Mouse (Mus musculus) MEL (cell line): Measurements from ENCODE around the gene Iqcd. TPM values are rescaled to one million over a fixed set of nuclear protein-coding genes. Genes with fewer than 3 reads are reported as not detected.

ENCODE experiments used
- DNase-seq: peaks from one replicate; pipeline ENCODE4 v3.0.0; 2011; ENCODE audit warnings: low read depth, low spot score
- H3K27ac ChIP-seq: 2 replicates; pipeline ENCODE4 v1.5.1; 2012; ENCODE audit warnings: low read depth, mild to moderate bottlenecking, control low read depth, low read length, moderate library complexity; ENCODE audit not compliant: control insufficient read depth
- H3K27me3 ChIP-seq, 2 experiments: fragments of 150-350 bp in 1 of 2; sonication (generic) in 1 of 2; 2 replicates each; pipeline ENCODE4 v1.6.1; 2012; ENCODE audit warnings: low read length in 2 of 2, mild to moderate bottlenecking in 2 of 2, improper control_type of control experiment in 1 of 2, moderate library complexity in 1 of 2; ENCODE audit not compliant: insufficient read depth in 2 of 2, control insufficient read depth in 1 of 2
- H3K36me3 ChIP-seq, 2 experiments: 2 replicates each; pipeline ENCODE4 v1.6.1; 2012 to 2014; ENCODE audit warnings: low read length in 2 of 2, improper control_type of control experiment in 1 of 2, inconsistent platforms in 1 of 2, mild to moderate bottlenecking in 1 of 2; ENCODE audit not compliant: insufficient read depth in 2 of 2, control insufficient read depth in 1 of 2
- H3K4me1 ChIP-seq, 2 experiments: fragments of 150-350 bp in 1 of 2; sonication (generic) in 1 of 2; 2 replicates each; pipeline ENCODE4 v1.6.1; 2012; ENCODE audit warnings: low read length in 2 of 2, improper control_type of control experiment in 1 of 2, mild to moderate bottlenecking in 1 of 2; ENCODE audit not compliant: insufficient read depth in 2 of 2, control insufficient read depth in 1 of 2
- H3K4me3 ChIP-seq, 2 experiments: fragments of 150-350 bp in 1 of 2; sonication (generic) in 1 of 2; 2 replicates each; pipeline ENCODE4 v1.5.1; 2012; ENCODE audit warnings: low read depth in 2 of 2, low read length in 2 of 2, mild to moderate bottlenecking in 2 of 2, moderate library complexity in 2 of 2, control low read depth in 1 of 2, improper control_type of control experiment in 1 of 2; ENCODE audit not compliant: control insufficient read depth in 1 of 2, insufficient read depth in 1 of 2
- H3K79me2 ChIP-seq: 2 replicates; pipeline ENCODE4 v1.6.1; 2012; ENCODE audit warnings: mild to moderate bottlenecking, low read length, moderate library complexity; ENCODE audit not compliant: control insufficient read depth, poor library complexity, insufficient read depth
- H3K9ac ChIP-seq: 2 replicates; pipeline ENCODE4 v1.6.1; 2012; ENCODE audit warnings: low read depth, mild to moderate bottlenecking, control low read depth, low read length, moderate library complexity; ENCODE audit not compliant: control insufficient read depth, poor library complexity, severe bottlenecking
- H3K9me3 ChIP-seq: fragments of 150-350 bp; sonication (generic); replicated peaks from 2 replicates; pipeline ENCODE4 v1.6.1; 2012; ENCODE audit warnings: mild to moderate bottlenecking, low read length, improper control_type of control experiment, moderate library complexity; ENCODE audit not compliant: insufficient read depth
- BHLHE40 ChIP-seq: IDR thresholded peaks from 2 replicates; pipeline ENCODE4 v1.6.1; 2012; ENCODE audit warnings: low read depth, mild to moderate bottlenecking, inconsistent platforms, low read length, improper control_type of control experiment, borderline replicate concordance
- CHD1 ChIP-seq: IDR thresholded peaks from 2 replicates; pipeline ENCODE4 v1.6.1; 2012; ENCODE audit warnings: low read depth, mild to moderate bottlenecking, inconsistent platforms, low read length, improper control_type of control experiment
- CHD2 ChIP-seq: IDR thresholded peaks from 2 replicates; pipeline ENCODE4 v1.6.1; 2011; ENCODE audit warnings: low read length, improper control_type of control experiment
- EP300 ChIP-seq, 2 experiments: IDR thresholded peaks; 2 replicates each; pipeline ENCODE4 v1.6.1; 2011; ENCODE audit warnings: improper control_type of control experiment in 2 of 2, low read length in 2 of 2, low read depth in 1 of 2, mild to moderate bottlenecking in 1 of 2
- ETS1 ChIP-seq: IDR thresholded peaks from 2 replicates; pipeline ENCODE4 v1.6.1; 2012; ENCODE audit warnings: low read depth, mild to moderate bottlenecking, inconsistent platforms, low read length, improper control_type of control experiment, moderate library complexity
- GATA1 ChIP-seq: IDR thresholded peaks from 2 replicates; pipeline ENCODE4 v1.6.1; 2011; ENCODE audit warnings: low read depth, low read length, improper control_type of control experiment
- HCFC1 ChIP-seq: IDR thresholded peaks from 2 replicates; pipeline ENCODE4 v1.6.1; 2012; ENCODE audit warnings: low read depth, mild to moderate bottlenecking, inconsistent platforms, low read length, improper control_type of control experiment, moderate library complexity
- MAX ChIP-seq: IDR thresholded peaks from 2 replicates; pipeline ENCODE4 v1.6.1; 2011; ENCODE audit warnings: low read length, improper control_type of control experiment
- MAZ ChIP-seq: IDR thresholded peaks from 2 replicates; pipeline ENCODE4 v1.6.1; 2012; ENCODE audit warnings: low read depth, mild to moderate bottlenecking, inconsistent platforms, low read length, improper control_type of control experiment
- MEF2A ChIP-seq: IDR thresholded peaks from 2 replicates; pipeline ENCODE4 v1.6.1; 2014; ENCODE audit warnings: low read depth, mild to moderate bottlenecking, inconsistent platforms, low read length, improper control_type of control experiment; ENCODE audit not compliant: poor library complexity, insufficient replicate concordance, severe bottlenecking; ENCODE audit errors: extremely low read depth
- MXI1 ChIP-seq: IDR thresholded peaks from 2 replicates; pipeline ENCODE4 v1.6.1; 2011; ENCODE audit warnings: mild to moderate bottlenecking, low read depth, low read length, improper control_type of control experiment
- MYB ChIP-seq: IDR thresholded peaks from 2 replicates; pipeline ENCODE4 v1.6.1; 2011; ENCODE audit warnings: mild to moderate bottlenecking, low read depth, low read length, improper control_type of control experiment
- MYC ChIP-seq: IDR thresholded peaks from 2 replicates; pipeline ENCODE4 v1.6.1; 2011; ENCODE audit warnings: low read depth, mild to moderate bottlenecking, low read length, improper control_type of control experiment, moderate library complexity
- NELFE ChIP-seq: IDR thresholded peaks from 2 replicates; pipeline ENCODE4 v1.6.1; 2011; ENCODE audit warnings: low read depth, low read length, improper control_type of control experiment
- POLR2A ChIP-seq, 2 experiments: IDR thresholded peaks; 2 replicates each; pipeline ENCODE4 v1.6.1; 2011 to 2012; ENCODE audit warnings: low read length in 2 of 2, mild to moderate bottlenecking in 2 of 2, control low read depth in 1 of 2, improper control_type of control experiment in 1 of 2, low read depth in 1 of 2, moderate library complexity in 1 of 2; ENCODE audit not compliant: control insufficient read depth in 1 of 2, insufficient read depth in 1 of 2, poor library complexity in 1 of 2
- POLR2AphosphoS2 ChIP-seq: IDR thresholded peaks from 2 replicates; pipeline ENCODE4 v1.6.1; 2011; ENCODE audit warnings: low read length, improper control_type of control experiment
- RAD21 ChIP-seq: IDR thresholded peaks from 2 replicates; pipeline ENCODE4 v1.6.1; 2011; ENCODE audit warnings: mild to moderate bottlenecking, low read depth, low read length, improper control_type of control experiment
- RCOR1 ChIP-seq: IDR thresholded peaks from 2 replicates; pipeline ENCODE4 v1.6.1; 2012; ENCODE audit warnings: low read depth, mild to moderate bottlenecking, inconsistent platforms, low read length, improper control_type of control experiment
- SIN3A ChIP-seq: IDR thresholded peaks from 2 replicates; pipeline ENCODE4 v1.6.1; 2012; ENCODE audit warnings: low read length, improper control_type of control experiment, inconsistent platforms
- TAL1 ChIP-seq: IDR thresholded peaks from 2 replicates; pipeline ENCODE4 v1.6.1; 2012; ENCODE audit warnings: mild to moderate bottlenecking, inconsistent platforms, low read length, moderate library complexity, mixed read lengths
- TBP ChIP-seq: IDR thresholded peaks from 2 replicates; pipeline ENCODE4 v1.8.0; 2011; ENCODE audit warnings: low read depth, low read length, improper control_type of control experiment
- UBTF ChIP-seq: IDR thresholded peaks from 2 replicates; pipeline ENCODE4 v1.6.1; 2012; ENCODE audit warnings: low read depth, mild to moderate bottlenecking, inconsistent platforms, low read length, improper control_type of control experiment, moderate library complexity, borderline replicate concordance; ENCODE audit not compliant: insufficient read depth
- USF1 ChIP-seq: IDR thresholded peaks from 2 replicates; pipeline ENCODE4 v1.6.1; 2014; ENCODE audit warnings: low read depth, mild to moderate bottlenecking, inconsistent platforms, low read length, improper control_type of control experiment, moderate library complexity
- USF2 ChIP-seq, 2 experiments: IDR thresholded peaks; 2 replicates each; pipeline ENCODE4 v1.6.1; 2011 to 2012; ENCODE audit warnings: improper control_type of control experiment in 2 of 2, low read length in 2 of 2, borderline replicate concordance in 1 of 2, inconsistent platforms in 1 of 2, low read depth in 1 of 2, mild to moderate bottlenecking in 1 of 2; ENCODE audit not compliant: insufficient read depth in 1 of 2
- ZC3H11A ChIP-seq: IDR thresholded peaks from 2 replicates; pipeline ENCODE4 v1.6.1; 2012; ENCODE audit warnings: low read depth, mild to moderate bottlenecking, inconsistent platforms, low read length, improper control_type of control experiment
- ZKSCAN1 ChIP-seq: IDR thresholded peaks from 2 replicates; pipeline ENCODE4 v1.6.1; 2012; ENCODE audit warnings: low read depth, mild to moderate bottlenecking, inconsistent platforms, low read length, improper control_type of control experiment, moderate library complexity
- ZMIZ1 ChIP-seq: IDR thresholded peaks from 2 replicates; pipeline ENCODE4 v1.6.1; 2012; ENCODE audit warnings: low read depth, mild to moderate bottlenecking, inconsistent platforms, low read length, improper control_type of control experiment, moderate library complexity
- ZNF384 ChIP-seq: IDR thresholded peaks from 2 replicates; pipeline ENCODE4 v1.6.1; 2012; ENCODE audit warnings: low read depth, mild to moderate bottlenecking, inconsistent platforms, low read length, improper control_type of control experiment
- polyA plus RNA-seq, 2 experiments: library from polyadenylated mRNA; stranded (reverse) in 1 of 2; unstranded in 1 of 2; fragments of >175 nt in 1 of 2; fragments of >200 nt in 1 of 2; gene quantifications; 2 replicates each; pipeline versions ENCODE4 v1.2.1 to v1.2.4; 2012; ENCODE audit warnings: low replicate concordance in 2 of 2, low read depth in 1 of 2; ENCODE audit not compliant: insufficient read length in 2 of 2, insufficient read depth in 1 of 2, missing spikeins in 1 of 2
- total RNA-seq: library from RNA; depleted of rRNA; stranded (reverse); fragments of 300-350 nt; gene quantifications from 2 replicates; pipeline ENCODE4 v1.2.3, GENCODE M21; 2012

The Iqcd gene
- total and polyA plus RNA-seq, 3 experiments = 1.1 to 2.2 TPM; not detected in 1

- TF ChIP-seq MAZ (no peak), EP300 (IDR thresholded peaks at IDR 0.05; ENCODE audit: low read depth in 1 of 2, low read length in 2 of 2) (no peak), ETS1 (no peak), RAD21 (no peak), TBP (no peak), RCOR1 (no peak), ZMIZ1 (no peak), ZC3H11A (no peak), MAX (no peak), USF1 (no peak), CHD2 (no peak), POLR2A (IDR thresholded peaks at IDR 0.05; ENCODE audit: control insufficient read depth in 1 of 2, insufficient read depth in 1 of 2, low read depth in 1 of 2, low read length in 2 of 2, poor library complexity in 1 of 2) (no peak), USF2 (IDR thresholded peaks at IDR 0.05; ENCODE audit: borderline replicate concordance in 1 of 2, insufficient read depth in 1 of 2, low read depth in 1 of 2, low read length in 2 of 2) (no peak)
- TF ChIP-seq, all 39 proteins: peak for 0
- no peak overlapping the region for H3K27ac ChIP-seq
- no peak overlapping the region for H3K4me3 ChIP-seq
- no peaks in the 10 kb centered on the region for H3K27me3 ChIP-seq
- H3K9me3 ChIP-seq = no peaks in the 10 kb centered on the region
- H3K9ac ChIP-seq = no peak overlapping the region
- no peak for DNase-seq
- peaks cover 0 to 9% of the 10 kb centered on the region in 2 experiments; a peak in 2 of 4 replicates for H3K36me3 ChIP-seq
- H3K79me2 ChIP-seq = peaks cover 5% of the 10 kb centered on the region
- peaks cover 6 to 20% of the 10 kb centered on the region in 2 experiments for H3K4me1 ChIP-seq
These were observed 3.8 kb upstream of the Iqcd start for GRCm38 (mm10) chr5:120584968-120585367.

- H3K79me2 ChIP-seq = peaks cover 5% of the 10 kb centered on the region
- peak overlapping the region; percentile 58 to 94 for H3K4me3 ChIP-seq
- H3K9ac ChIP-seq = peak overlapping the region; percentile 69
- peak overlapping the region; percentile 52 for H3K27ac ChIP-seq
- H3K9me3 ChIP-seq = no peaks in the 10 kb centered on the region
- H3K36me3 ChIP-seq = peaks cover 0 to 9% of the 10 kb centered on the region in 2 experiments; a peak in 2 of 4 replicates
- H3K4me1 ChIP-seq = peaks cover 6 to 20% of the 10 kb centered on the region in 2 experiments
- no peaks in the 10 kb centered on the region for H3K27me3 ChIP-seq
- peak; percentile 71 for DNase-seq
- no peak for TF ChIP-seq ZNF384
- peak; percentile 9; the same call in 1 of the 2 replicates for TF ChIP-seq BHLHE40
- peak; percentile 49; the same call in 1 of the 2 replicates for TF ChIP-seq ETS1
- TF ChIP-seq TAL1 = peak; percentile 44
- TF ChIP-seq MAZ = peak; percentile 18; the same call in 1 of the 2 replicates
- TF ChIP-seq MXI1 = no peak; the same call in none of the 2 replicates
- peak; percentile 41 for TF ChIP-seq SIN3A
- TF ChIP-seq CHD1 = no peak
- no peak for TF ChIP-seq MYB
- no peak for TF ChIP-seq MEF2A
- TF ChIP-seq ZC3H11A = no peak
- no peak; the same call in 1 of the 2 replicates for TF ChIP-seq NELFE
- TF ChIP-seq GATA1 = peak; percentile 20; the same call in 1 of the 2 replicates
- no peak for TF ChIP-seq POLR2AphosphoS2
- no peak for TF ChIP-seq UBTF
- peak; percentile 22; the same call in 1 of the 2 replicates for TF ChIP-seq HCFC1
- TF ChIP-seq MYC = no peak
- no peak for TF ChIP-seq USF1
- TF ChIP-seq ZKSCAN1 = no peak
- peak; percentile 36 for TF ChIP-seq CHD2
- TF ChIP-seq EP300 (IDR thresholded peaks at IDR 0.05; ENCODE audit: low read depth in 1 of 2, low read length in 2 of 2) = peak in 1 of 2 experiments; percentile 30; a peak in 1 of 4 replicates
These were observed 1.8 kb upstream of the Iqcd start for GRCm38 (mm10) chr5:120586741-120587615.
